Mouse (Mus musculus): Measurements from ENCODE around the gene Tgfbr1.

GRCm38 (mm10) chr4:47402200-47402599, 49.2 kb downstream of the Tgfbr1 start:
- no peak for TF ChIP-seq POLR2A (IDR thresholded peaks at IDR 0.05; ENCODE audit: borderline replicate concordance, control insufficient read depth, low read depth, low read length)
- no peak for TF ChIP-seq CTCF (IDR thresholded peaks at IDR 0.05; ENCODE audit: control insufficient read depth, insufficient read depth, low read length)

All from bone marrow, adult 2 months (tissue).